Mouse (Mus musculus): ENCODE results near the gene Olfr159.

The Olfr159 gene

DNA sequence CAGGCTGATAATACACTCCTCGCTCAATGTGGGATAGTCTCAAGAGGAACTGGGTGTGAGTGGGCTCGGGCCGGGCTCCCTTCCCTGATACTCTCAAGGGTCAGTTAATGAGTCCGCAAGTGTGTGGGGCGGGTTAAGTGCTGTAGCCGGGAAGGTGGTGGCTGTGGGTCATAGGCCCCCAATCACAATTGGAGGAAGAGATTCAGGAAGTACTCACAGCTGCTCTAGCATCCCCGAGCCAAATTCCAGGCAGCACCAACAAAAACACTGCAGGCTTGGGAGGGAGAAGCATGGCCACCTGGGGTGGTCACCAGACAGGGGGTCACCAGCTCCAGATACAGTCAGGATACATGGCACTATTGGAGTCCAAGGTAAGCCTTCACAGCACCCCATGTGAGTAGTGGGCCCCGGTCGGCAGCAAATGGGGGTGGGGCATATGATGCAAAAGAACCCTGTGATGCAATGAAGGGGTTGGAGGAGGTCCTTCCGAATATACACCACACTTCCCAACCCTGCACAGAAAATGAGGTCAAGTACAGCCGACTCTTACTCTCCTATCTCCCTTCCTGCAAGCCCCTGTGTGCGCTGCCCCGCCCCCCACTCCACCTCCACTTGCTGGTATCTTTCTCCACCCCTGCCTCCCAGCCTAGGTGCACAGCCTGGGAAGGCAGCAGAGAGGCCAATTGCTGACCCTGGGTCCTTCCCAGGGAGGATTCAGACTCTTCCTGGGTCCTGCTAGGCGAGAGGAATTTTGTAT lies 40.8 kb downstream of the Olfr159 start, which contains the start of gene Spaar:
TSS of gene Spaar (plus strand) at position 241 of the 757 bp plus-strand sequence.
- no peak for DNase-seq (ENCODE audit: extremely low read depth, insufficient read length, low spot score)

DNA sequence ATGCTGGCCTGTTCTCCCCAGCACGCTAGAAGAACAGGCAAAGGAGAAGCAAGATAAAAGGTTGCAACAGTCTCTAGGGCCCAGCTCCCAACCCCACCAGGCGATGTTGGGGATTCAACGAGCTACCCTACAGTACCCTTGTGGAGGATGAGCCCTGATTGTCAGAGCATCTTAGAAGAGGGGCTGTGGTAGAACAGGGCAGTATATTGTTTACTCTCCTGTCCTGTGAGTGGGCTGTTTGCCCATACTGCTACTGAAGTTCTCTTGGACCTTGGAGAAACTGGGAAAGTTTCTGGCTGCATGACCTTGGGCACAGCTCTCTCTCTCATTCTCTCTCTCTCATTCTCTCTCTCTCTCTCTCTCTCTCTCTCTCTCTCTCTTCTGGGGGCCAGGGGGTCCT lies 41.7 kb downstream of the Olfr159 start:
- no peak for DNase-seq (ENCODE audit: extremely low read depth, insufficient read length, low spot score)

DNA sequence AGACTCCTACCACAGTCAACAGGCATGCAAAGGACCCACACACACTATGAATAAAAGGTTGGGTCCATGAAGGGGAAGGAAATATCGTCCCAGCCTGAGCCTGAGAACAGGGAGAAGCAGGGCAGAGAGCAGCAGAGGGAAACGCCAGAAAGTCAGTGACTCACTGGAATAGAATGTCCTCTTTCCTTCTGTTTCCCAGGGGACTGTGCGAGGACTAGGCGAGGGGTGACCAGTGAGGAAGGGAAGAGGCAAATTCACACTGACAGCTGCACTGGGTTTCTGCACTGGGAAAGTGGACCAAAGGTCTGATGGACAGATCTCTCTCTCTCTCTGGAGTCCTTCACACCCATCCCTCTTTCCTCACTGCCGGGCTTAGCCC lies 42.2 kb downstream of the Olfr159 start:
- DNase-seq (ENCODE audit: extremely low read depth, insufficient read length, low spot score) = peak; percentile 79

DNA sequence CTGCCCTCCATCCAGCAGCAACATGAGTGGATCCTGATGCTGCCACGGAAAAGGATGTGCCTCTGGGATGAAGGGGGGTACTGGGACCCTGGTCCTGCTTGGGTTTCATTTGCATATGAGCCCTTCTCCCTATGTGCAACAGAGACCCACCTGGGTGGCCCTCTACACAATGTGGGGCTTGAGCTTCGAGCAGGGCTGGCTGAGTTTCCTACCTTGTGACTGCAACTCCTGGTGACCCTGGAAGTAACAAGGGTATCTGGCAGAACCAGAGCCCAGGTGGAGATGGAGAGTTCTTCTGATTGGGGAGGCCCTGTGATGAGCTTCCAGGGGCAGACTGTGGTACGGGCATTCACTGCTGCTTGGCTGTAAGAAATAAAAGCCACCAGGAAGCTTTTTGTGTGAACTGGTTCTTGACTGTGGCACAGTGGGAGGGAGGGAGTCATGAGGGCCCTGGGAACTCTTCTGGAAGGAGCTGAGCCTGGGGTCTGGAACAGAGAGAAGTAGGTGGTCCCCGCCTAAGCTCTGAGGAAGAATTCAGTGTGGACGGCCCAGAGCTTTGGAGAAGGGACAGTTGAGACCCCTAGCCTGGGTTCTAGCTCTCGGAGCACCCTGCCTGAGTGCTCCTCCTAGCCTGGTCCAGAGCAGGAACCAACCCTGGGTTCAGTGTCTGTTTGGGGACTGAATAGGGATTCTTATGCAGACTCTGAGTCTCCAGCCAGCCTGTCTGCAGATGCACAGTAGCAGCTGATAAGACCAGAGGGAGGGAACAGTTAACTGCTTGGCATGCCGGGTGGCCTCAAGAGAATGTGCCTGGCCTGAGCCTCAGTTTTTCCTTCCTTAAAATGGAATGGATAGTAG lies 42.9 kb downstream of the Olfr159 start:
- no peak for DNase-seq (ENCODE audit: extremely low read depth, insufficient read length, low spot score)

DNA sequence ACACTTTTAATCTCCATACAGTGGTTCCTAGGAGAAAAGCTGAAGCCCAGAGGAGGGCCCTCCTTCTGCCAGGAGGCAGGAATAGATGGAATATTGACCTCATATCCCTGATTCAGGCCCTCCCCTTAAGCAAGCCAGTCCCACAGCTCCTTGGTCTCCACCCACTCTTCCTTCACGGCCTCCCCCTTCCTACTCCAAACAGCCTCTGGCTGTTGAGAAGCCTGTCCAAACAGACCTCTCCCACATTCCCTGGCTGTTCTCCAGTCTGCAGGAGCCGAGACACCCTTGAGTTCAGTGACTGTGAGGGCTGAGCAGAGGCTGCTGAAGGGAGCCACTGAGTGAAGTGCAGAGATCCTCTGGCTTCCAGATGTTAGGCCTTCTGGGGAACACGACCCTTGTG lies 43.8 kb downstream of the Olfr159 start, which contains the start of gene Hrct1:
TSS of gene Hrct1 (plus strand) at position 194 of the 400 bp plus-strand sequence.
- DNase-seq (ENCODE audit: extremely low read depth, insufficient read length, low spot score) = peak; percentile 79

DNA sequence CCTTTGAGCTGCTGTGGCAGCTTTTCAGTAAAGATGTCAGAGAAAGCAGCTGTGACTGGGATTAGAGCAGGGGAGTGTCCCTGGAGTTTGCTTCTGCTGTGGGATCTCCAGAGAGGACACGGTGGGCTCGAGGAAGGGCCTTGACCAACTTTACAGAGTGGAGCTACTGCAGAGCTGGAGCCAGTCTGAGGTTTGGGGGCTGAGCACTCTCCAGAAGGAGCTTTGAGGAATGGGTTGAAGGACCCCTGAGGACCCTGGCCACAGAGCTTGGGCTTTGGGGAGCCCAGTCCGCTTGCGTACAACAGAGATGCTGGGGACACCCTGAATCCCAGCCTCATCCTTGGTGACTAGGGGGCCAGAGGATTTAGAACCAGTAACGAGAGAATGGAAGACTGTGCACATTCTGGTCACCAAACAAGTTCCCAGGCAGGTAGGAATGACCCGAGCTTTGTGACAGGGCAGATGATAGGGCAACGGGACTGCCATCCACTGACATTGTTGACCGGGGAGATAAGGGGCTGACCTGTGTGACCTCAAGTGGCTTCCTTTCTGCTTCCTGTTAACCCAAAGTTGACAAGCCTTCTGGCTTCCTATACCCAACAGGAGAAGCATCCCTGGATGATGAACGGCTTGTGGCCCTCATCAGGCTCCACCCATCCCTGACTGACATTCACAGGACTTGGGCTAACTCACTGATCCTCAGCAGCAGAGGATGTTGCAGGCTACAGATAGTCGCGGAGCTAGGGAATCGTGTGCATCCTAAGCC lies 44.4 kb downstream of the Olfr159 start:
- DNase-seq (ENCODE audit: extremely low read depth, insufficient read length, low spot score) = no peak

DNA sequence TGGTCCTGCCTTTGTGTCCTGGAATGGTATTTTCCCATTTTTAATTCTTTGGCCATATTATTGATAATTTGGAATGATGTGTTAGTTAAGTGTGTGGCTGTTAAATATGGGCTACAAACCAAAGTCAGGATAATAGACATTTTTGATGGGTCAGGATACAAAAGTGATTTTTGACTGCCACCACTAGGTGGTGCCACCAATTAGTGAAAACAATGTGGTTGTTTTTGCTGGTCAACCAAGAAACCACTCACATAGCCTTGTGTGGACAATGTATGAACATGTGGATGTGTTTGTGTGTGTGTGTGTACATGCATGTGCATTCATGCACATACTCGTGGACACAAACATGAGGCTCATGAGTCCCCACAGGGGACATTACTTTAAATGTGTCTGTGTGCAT lies 46.0 kb downstream of the Olfr159 start:
- DNase-seq (ENCODE audit: extremely low read depth, insufficient read length, low spot score) = no peak

DNA sequence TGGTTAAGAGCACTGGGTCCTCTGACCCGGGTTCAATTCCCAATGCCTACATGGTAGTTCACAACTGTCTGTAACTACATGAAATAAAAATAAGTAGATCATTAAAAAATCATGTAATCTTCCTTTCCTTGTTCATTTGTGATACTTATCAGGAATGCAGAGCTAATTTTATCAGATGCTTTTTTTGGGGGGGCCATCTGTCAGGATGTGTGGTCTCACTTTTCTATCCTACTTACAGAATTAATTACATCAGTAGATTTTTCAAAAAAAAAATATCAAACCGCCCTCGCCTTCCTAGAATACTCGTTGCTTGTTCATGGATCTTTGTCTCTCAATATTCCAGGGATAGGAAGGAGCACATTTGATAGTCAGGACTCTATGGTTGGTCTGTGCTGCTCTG lies 48.6 kb downstream of the Olfr159 start:
- DNase-seq (ENCODE audit: extremely low read depth, insufficient read length, low spot score) = no peak

DNA sequence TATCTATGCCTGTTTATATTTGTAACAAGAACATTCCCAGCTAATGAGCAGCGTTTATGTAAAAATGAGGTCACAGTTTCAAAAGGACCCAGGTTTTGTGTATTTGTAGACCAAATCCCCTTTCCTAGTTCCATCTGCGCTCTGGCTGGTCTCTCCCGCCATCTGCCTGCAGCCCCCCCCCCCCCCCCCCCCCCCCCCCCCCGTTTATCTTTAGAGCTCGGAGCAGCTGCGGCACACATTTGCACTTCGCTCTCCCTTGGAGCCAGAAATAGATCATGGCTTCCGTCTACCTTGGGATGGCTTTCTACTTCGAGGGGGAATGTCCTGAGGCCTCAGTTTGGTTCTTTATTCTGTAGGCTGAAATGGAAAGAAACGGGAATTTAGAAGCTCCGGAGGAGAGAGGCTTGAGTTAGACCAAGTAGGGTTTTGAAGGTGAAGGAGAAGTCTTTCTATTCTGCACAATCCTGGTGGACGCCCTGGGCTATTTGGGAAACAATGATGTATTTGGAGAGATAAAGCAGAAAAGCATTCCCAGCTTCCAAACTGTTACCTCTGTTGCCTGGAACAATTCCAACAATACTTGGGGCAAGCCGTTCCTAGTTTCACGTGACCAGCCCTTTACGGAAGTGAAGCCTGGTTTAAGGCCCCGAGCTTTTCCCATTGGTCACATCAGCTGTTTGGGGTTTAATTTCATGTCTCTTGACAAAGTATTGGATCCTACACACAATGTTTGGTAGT lies 50.1 kb downstream of the Olfr159 start:
- DNase-seq (ENCODE audit: extremely low read depth, insufficient read length, low spot score) = no peak

Measured in 3134 (cell line).